Mouse (Mus musculus) limb, embryonic 12.5 days (tissue): ENCODE measurements at regions not wholly inside any gene's neighbourhood (a gene's known extent, or its start where the extent isn't known, plus 50 kb on each side); places are given as distances from the start of the nearest gene placed in this dataset.

Experiments used
- ATAC-seq: fragments of 200-750 bp; cut with Nextera tagmentation; 2 replicates; pipeline ENCODE4 v1.8.0; 2017; ENCODE audit warnings: low read depth, moderate TSS enrichment; ENCODE audit not compliant: insufficient number of reproducible peaks, insufficient read depth, low FRiP score, low TSS enrichment
- H3K27ac ChIP-seq: fragments of 300-500 bp; sonication (generic); 2 replicates; pipeline ENCODE4 v1.5.1; 2016; ENCODE audit warnings: mild to moderate bottlenecking, moderate library complexity
- H3K27me3 ChIP-seq: fragments of 300-500 bp; sonication (generic); 2 replicates; pipeline ENCODE4 v1.6.1; 2016; ENCODE audit warnings: mild to moderate bottlenecking, moderate library complexity
- H3K36me3 ChIP-seq: fragments of 300-500 bp; sonication (generic); 2 replicates; pipeline ENCODE4 v1.6.1; 2016; ENCODE audit warnings: mild to moderate bottlenecking, moderate library complexity
- H3K4me1 ChIP-seq: fragments of 300-500 bp; sonication (generic); replicated peaks from 2 replicates; pipeline ENCODE4 v1.6.1; 2016
- H3K4me2 ChIP-seq: fragments of 300-500 bp; sonication (generic); 2 replicates; pipeline ENCODE4 v1.6.1; 2016; ENCODE audit warnings: mild to moderate bottlenecking, moderate library complexity
- H3K4me3 ChIP-seq: fragments of 300-500 bp; sonication (generic); replicated peaks from 2 replicates; pipeline ENCODE4 v1.5.1; 2016; ENCODE audit warnings: mild to moderate bottlenecking
- H3K9ac ChIP-seq: fragments of 300-500 bp; sonication (generic); replicated peaks from 2 replicates; pipeline ENCODE4 v1.6.1; 2016; ENCODE audit warnings: mild to moderate bottlenecking, moderate library complexity
- H3K9me3 ChIP-seq: fragments of 300-500 bp; sonication (generic); 2 replicates; pipeline ENCODE4 v1.6.1; 2016; ENCODE audit warnings: mild to moderate bottlenecking, moderate library complexity
- WGBS: fragments of 180-500 bp; shearing (Covaris S2); methylation state at CpG from one replicate; pipeline ENCODE4 v1.1.7; 2016; 5-methylcytosine and 5-hydroxymethylcytosine counted together

GRCm38 (mm10) chr2:103848923-103849700, 51.7 kb upstream of the Caprin1 start:
- WGBS, result 77% methylated on average over 9 of the region's 9 CpGs
- H3K9me3 ChIP-seq, result no peaks in the 10 kb centered on the region
- H3K4me3 ChIP-seq, result no peak overlapping the region
- no peak overlapping the region for H3K9ac ChIP-seq
- no peaks in the 10 kb centered on the region for H3K27me3 ChIP-seq
- H3K4me1 ChIP-seq, result no peaks in the 10 kb centered on the region
- no peak overlapping the region for H3K4me2 ChIP-seq
- ATAC-seq, result no peak
- H3K36me3 ChIP-seq, result no peaks in the 10 kb centered on the region
- H3K27ac ChIP-seq, result no peak overlapping the region

DNA sequence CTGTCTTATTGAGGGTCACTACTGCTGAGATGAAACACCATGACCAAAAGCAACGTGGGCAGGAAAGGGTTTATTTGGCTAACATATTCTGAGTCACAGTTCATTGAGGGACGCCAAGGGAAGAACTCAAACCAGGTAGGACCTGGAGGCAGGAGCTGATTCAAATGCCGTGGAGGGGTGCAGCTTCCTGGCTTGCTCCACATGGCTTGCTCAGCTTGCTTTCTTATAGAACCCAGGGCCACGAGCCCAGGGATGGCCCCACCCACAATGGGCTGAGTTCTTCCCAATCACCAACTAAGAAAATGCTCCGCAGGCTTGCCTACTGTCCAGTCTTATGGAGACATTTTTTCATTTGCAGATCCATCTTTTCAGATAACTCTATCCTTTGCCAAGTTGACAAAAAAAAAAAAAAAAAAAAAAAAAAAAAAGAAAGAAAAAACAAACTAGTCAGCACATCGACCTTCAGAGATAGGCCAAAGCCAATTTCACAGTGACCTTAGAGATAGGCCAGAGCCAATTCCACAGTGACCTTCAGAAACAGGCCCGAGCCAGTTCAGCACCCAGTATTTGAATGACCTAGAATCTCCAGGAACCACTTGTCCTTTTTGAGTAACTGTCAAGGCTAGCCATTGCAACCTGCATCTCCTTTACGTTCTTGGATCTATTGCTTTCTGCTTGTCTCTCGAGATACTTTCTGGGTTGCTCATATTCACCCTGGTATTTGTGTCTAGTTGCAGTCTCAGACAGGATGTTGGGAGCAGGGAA, 52.5 kb upstream of the Caprin1 start:
- Histone ChIP-seq H3K36me3 (no peaks in the 10 kb centered on the region), H3K27ac (no peak overlapping the region), H3K27me3 (no peaks in the 10 kb centered on the region), H3K9ac (no peak overlapping the region), H3K9me3 (no peaks in the 10 kb centered on the region), H3K4me3 (no peak overlapping the region), H3K4me2 (no peak overlapping the region), H3K4me1 (no peaks in the 10 kb centered on the region)
- no peak for ATAC-seq
- WGBS, result 82% methylated on average over 9 of the region's 9 CpGs

DNA sequence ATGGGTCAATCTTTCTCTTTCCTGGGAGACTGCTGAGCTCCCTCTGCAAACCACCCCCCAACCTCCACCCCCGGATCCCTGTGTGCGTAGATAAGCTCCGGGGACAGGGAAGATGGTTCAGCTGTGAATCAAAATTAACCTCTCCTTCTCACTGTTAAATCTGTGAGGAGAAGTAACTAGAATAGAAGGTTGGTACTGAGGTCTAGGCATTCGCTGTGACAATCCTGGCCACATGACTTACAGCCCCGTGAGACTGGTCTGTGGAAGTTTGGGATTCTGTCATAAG, 53.0 kb upstream of the Caprin1 start:
- H3K4me3 ChIP-seq, result no peak overlapping the region
- no peaks in the 10 kb centered on the region for H3K36me3 ChIP-seq
- no peaks in the 10 kb centered on the region for H3K27me3 ChIP-seq
- H3K9me3 ChIP-seq, result no peaks in the 10 kb centered on the region
- no peak for ATAC-seq
- H3K9ac ChIP-seq, result no peak overlapping the region
- no peaks in the 10 kb centered on the region for H3K4me1 ChIP-seq
- 88% methylated on average over 5 of the region's 5 CpGs for WGBS
- no peak overlapping the region for H3K4me2 ChIP-seq
- no peak overlapping the region for H3K27ac ChIP-seq

DNA sequence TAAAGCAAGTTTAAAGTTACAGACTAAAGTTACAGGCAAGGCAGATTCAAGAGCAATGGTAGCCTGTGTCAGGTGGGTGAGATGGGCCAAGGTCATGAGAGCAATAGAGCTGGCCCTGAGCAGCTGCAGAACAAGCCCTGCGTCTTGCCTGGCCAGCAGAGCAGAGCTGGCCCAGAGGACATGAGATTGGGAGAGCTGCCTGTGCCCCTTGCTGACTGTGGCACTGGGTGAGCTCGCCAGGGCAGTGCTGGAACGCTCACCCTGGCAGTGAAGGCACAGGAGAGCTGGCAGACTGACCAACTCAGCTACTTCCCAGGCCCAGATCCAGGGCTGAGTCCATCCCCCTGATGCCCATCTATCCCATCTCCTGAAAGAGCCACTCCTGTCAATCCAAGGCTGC, 53.7 kb upstream of the Caprin1 start:
- WGBS, result 90% methylated on average over 3 of the region's 3 CpGs
- H3K9ac ChIP-seq, result no peak overlapping the region
- H3K36me3 ChIP-seq, result no peaks in the 10 kb centered on the region
- H3K27me3 ChIP-seq, result no peaks in the 10 kb centered on the region
- H3K4me3 ChIP-seq, result no peak overlapping the region
- ATAC-seq, result no peak
- H3K27ac ChIP-seq, result no peak overlapping the region
- H3K4me1 ChIP-seq, result no peaks in the 10 kb centered on the region
- H3K9me3 ChIP-seq, result no peaks in the 10 kb centered on the region
- H3K4me2 ChIP-seq, result no peak overlapping the region

GRCm38 (mm10) chr2:103861226-103861625, 63.8 kb upstream of the Caprin1 start:
- H3K9ac ChIP-seq, result no peak overlapping the region
- WGBS, result 82% methylated on average over 8 of the region's 8 CpGs
- peaks cover 19% of the 10 kb centered on the region for H3K9me3 ChIP-seq
- H3K4me1 ChIP-seq, result no peaks in the 10 kb centered on the region
- no peaks in the 10 kb centered on the region for H3K27me3 ChIP-seq
- no peak for ATAC-seq
- H3K4me2 ChIP-seq, result no peak overlapping the region
- H3K27ac ChIP-seq, result no peak overlapping the region
- H3K4me3 ChIP-seq, result no peak overlapping the region
- no peaks in the 10 kb centered on the region for H3K36me3 ChIP-seq

- 14% methylated on average over 2 of the region's 2 CpGs for WGBS
- Histone ChIP-seq H3K27me3 (no peaks in the 10 kb centered on the region), H3K36me3 (no peaks in the 10 kb centered on the region), H3K9me3 (peaks cover 19% of the 10 kb centered on the region), H3K9ac (no peak overlapping the region), H3K4me3 (no peak overlapping the region), H3K4me1 (no peaks in the 10 kb centered on the region), H3K27ac (no peak overlapping the region), H3K4me2 (no peak overlapping the region)
- no peak for ATAC-seq
These were observed 66.8 kb upstream of the Caprin1 start for GRCm38 (mm10) chr2:103864254-103864653.

GRCm38 (mm10) chr2:103865319-103866171, 68.1 kb upstream of the Caprin1 start:
- no peak overlapping the region for H3K27ac ChIP-seq
- peaks cover 19% of the 10 kb centered on the region for H3K9me3 ChIP-seq
- no peak for ATAC-seq
- no peaks in the 10 kb centered on the region for H3K27me3 ChIP-seq
- WGBS, result 85% methylated on average over 4 of the region's 4 CpGs
- H3K36me3 ChIP-seq, result no peaks in the 10 kb centered on the region
- no peak overlapping the region for H3K9ac ChIP-seq
- no peak overlapping the region for H3K4me2 ChIP-seq
- H3K4me1 ChIP-seq, result no peaks in the 10 kb centered on the region
- H3K4me3 ChIP-seq, result no peak overlapping the region

DNA sequence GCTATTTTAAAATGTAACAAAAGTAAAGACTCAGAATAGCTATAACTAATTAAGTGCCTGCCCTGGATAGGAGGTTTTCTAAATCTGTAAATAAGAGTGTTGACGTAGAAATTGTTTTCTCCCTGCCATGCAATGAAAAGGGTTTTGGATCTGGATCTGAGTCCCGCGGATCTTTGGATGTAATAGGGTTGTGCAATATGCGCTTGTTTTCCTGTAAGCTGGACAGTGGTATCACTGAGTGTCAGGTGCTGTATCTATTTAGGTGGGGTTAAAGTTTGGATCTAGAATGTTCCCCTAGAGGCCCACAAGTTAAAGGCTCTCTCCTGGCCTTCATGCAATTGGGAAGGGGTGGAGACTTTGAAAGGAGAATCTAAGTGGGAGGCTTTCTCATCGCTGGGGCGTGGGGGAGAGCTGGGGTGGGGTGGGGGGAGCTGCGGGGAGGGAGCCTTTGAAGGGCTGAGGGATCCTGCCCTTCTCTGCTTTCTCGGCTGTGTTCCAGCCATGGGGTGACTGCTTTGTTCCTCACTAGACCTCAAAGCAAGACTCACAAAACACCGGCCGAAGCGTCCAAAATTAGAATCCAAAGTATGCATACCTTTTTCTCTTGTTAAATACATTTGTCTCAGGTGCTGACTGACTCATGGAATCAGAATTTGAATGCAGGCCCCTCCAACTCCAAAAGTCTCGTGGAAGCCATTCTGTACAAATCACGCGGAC, 70.0 kb upstream of the Caprin1 start:
- no peak overlapping the region for H3K9ac ChIP-seq
- no peak overlapping the region for H3K27ac ChIP-seq
- H3K4me3 ChIP-seq, result no peak overlapping the region
- H3K36me3 ChIP-seq, result no peaks in the 10 kb centered on the region
- H3K27me3 ChIP-seq, result no peaks in the 10 kb centered on the region
- 75% methylated on average over 14 of the region's 14 CpGs for WGBS
- peaks cover 19% of the 10 kb centered on the region for H3K9me3 ChIP-seq
- 0 out of 2 replicates have a peak, but pooled peaks cover 3% of the 10 kb centered on the region for H3K4me1 ChIP-seq
- no peak overlapping the region for H3K4me2 ChIP-seq
- no peak for ATAC-seq

- Histone ChIP-seq H3K4me1 (0 out of 2 replicates have a peak, but pooled peaks cover 3% of the 10 kb centered on the region), H3K27ac (no peak overlapping the region), H3K36me3 (no peaks in the 10 kb centered on the region), H3K4me3 (no peak overlapping the region), H3K9me3 (peaks cover 19% of the 10 kb centered on the region), H3K9ac (no peak overlapping the region), H3K27me3 (no peaks in the 10 kb centered on the region), H3K4me2 (no peak overlapping the region)
- WGBS, result 91% methylated on average over 13 of the region's 13 CpGs
- no peak for ATAC-seq
These were observed 70.5 kb upstream of the Caprin1 start for GRCm38 (mm10) chr2:103867958-103868330.

DNA sequence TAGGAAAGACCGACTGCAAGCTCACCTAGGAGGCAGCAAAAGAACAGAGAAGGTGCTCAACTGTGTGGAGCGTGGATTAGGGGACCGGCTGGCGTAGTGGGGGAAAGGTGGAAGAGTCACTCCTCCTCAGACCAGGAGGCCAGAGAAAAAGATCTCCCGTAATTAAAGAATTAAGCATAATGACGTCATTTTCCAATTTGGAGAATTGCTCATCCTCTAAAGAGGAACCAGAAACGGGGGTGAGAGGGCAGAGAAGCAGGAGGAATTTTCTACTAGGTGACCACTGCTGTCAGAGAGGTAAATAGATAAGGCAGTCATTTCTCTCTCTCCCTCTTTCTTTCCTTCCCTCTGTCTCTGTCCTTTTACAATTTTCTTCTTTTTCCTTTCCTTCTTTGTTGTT, 71.2 kb upstream of the Caprin1 start:
- Histone ChIP-seq H3K9ac (no peak overlapping the region), H3K4me2 (no peak overlapping the region), H3K4me3 (no peak overlapping the region), H3K36me3 (no peaks in the 10 kb centered on the region), H3K4me1 (0 out of 2 replicates have a peak, but pooled peaks cover 3% of the 10 kb centered on the region), H3K27ac (no peak overlapping the region), H3K9me3 (peaks cover 19% of the 10 kb centered on the region), H3K27me3 (no peaks in the 10 kb centered on the region)
- 55% methylated on average over 7 of the region's 7 CpGs for WGBS
- no peak for ATAC-seq
